Mouse (Mus musculus) spleen, adult 2 months (tissue): Measurements from ENCODE around the gene Nlrc5.

Experiments used
- CTCF ChIP-seq: fragments of 200-500 bp; IDR thresholded peaks from 2 replicates; pipeline ENCODE4 v1.5.1; 2011; ENCODE audit warnings: mild to moderate bottlenecking, inconsistent platforms; ENCODE audit not compliant: insufficient read depth, insufficient read length, insufficient replicate concordance; ENCODE audit errors: extremely low read depth
- POLR2A ChIP-seq: fragments of 200-500 bp; IDR thresholded peaks from 2 replicates; pipeline ENCODE4 v1.6.1; 2011; ENCODE audit warnings: low read depth, low read length, inconsistent platforms

DNA sequence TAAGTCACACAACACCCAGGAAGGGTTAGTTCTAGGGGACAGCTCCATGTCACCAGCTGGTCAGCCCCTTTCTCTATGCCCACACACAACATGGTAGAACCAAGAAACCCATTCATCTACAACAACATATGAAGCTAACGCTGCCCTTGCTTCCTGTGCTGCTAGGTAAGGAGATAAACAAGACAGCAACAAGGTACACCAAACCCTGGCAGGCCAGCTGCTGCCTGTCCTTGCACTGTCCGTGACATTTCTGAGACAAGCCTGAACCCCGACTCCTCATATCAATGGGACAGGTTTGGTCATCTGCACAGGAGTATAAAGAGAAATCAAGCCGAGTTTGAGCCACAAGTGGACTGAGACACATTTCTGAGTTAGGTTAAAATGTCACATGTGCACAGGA, 141.0 kb downstream of the Nlrc5 start:
- no peak for TF ChIP-seq POLR2A
- no peak for TF ChIP-seq CTCF
